Mouse (Mus musculus): Measurements from ENCODE around the gene Mfsd11. TPM values are rescaled to one million over a fixed set of nuclear protein-coding genes. Genes with fewer than 3 reads are reported as not detected.

The Mfsd11 gene
- polyA plus RNA-seq, 1 experiment from 2014 or later = 21.4 TPM

GRCm38 (mm10) chr11:116920746-116921145, 68.5 kb downstream of the Mfsd11 start:
- DNase-seq (ENCODE audit: low spot score) = no peak
- no peak overlapping the region for H3K27ac ChIP-seq (ENCODE audit: low read depth, low read length)
- H3K9me3 ChIP-seq (ENCODE audit: control insufficient read depth, low read length) = no peaks in the 10 kb centered on the region
- H3K9ac ChIP-seq (ENCODE audit: low read depth, low read length) = no peak overlapping the region
- no peak overlapping the region for H3K4me3 ChIP-seq (ENCODE audit: low read depth, low read length)
- ATAC-seq (replicated peaks; ENCODE audit: low FRiP score) = no peak
- peaks cover 74% of the 10 kb centered on the region for H3K27me3 ChIP-seq (replicated peaks; ENCODE audit: control insufficient read depth, insufficient read depth, low read length)
- no peaks in the 10 kb centered on the region for H3K36me3 ChIP-seq (ENCODE audit: control insufficient read depth, insufficient read depth, low read length)
- no peaks in the 10 kb centered on the region for H3K4me1 ChIP-seq (replicated peaks; ENCODE audit: control insufficient read depth, insufficient read depth, low read length)
- 0% methylated on average over 6 of the region's 6 CpGs for WGBS
- no peak overlapping the region for H3K4me2 ChIP-seq

GRCm38 (mm10) chr11:116922058-116922457, 69.8 kb downstream of the Mfsd11 start:
- ATAC-seq (replicated peaks; ENCODE audit: low FRiP score) = no peak
- no peak overlapping the region for H3K4me2 ChIP-seq
- 41% methylated on average over 7 of the region's 7 CpGs for WGBS
- DNase-seq (ENCODE audit: low spot score) = no peak
- H3K4me3 ChIP-seq (ENCODE audit: low read depth, low read length) = no peak overlapping the region
- no peak overlapping the region for H3K27ac ChIP-seq (ENCODE audit: low read depth, low read length)
- H3K4me1 ChIP-seq (replicated peaks; ENCODE audit: control insufficient read depth, insufficient read depth, low read length) = no peaks in the 10 kb centered on the region
- H3K9ac ChIP-seq (ENCODE audit: low read depth, low read length) = no peak overlapping the region
- peaks cover 61% of the 10 kb centered on the region for H3K27me3 ChIP-seq (replicated peaks; ENCODE audit: control insufficient read depth, insufficient read depth, low read length)
- H3K36me3 ChIP-seq (ENCODE audit: control insufficient read depth, insufficient read depth, low read length) = no peaks in the 10 kb centered on the region
- no peaks in the 10 kb centered on the region for H3K9me3 ChIP-seq (ENCODE audit: control insufficient read depth, low read length)

Other genes starting within 250 kb of the Mfsd11 start
- gene Rhbdf2, start 225.4 kb upstream of the Mfsd11 start, polyA plus RNA-seq (2014; fragmentation: Nextera tagmentation; extraction: Ambion mirVana) = 9.9 and 10.6 TPM in 2 replicates
- 0.62 and 0.74 TPM in 2 replicates for gene Prcd, start 198.9 kb upstream of the Mfsd11 start, polyA plus RNA-seq (2014; fragmentation: Nextera tagmentation; extraction: Ambion mirVana)
- gene Cygb, start 198.1 kb upstream of the Mfsd11 start, polyA plus RNA-seq (2014; fragmentation: Nextera tagmentation; extraction: Ambion mirVana) = 2.0 and 2.5 TPM in 2 replicates
- gene St6galnac1, start 76.9 kb upstream of the Mfsd11 start, polyA plus RNA-seq (2014; fragmentation: Nextera tagmentation; extraction: Ambion mirVana) = not detected in 2 replicates
- 8.4 and 9.3 TPM in 2 replicates for gene Mxra7, start 24.4 kb upstream of the Mfsd11 start, polyA plus RNA-seq (2014; fragmentation: Nextera tagmentation; extraction: Ambion mirVana)
- 65.1 and 73.9 TPM in 2 replicates for gene Mettl23, start 9.2 kb upstream of the Mfsd11 start, polyA plus RNA-seq (2014; fragmentation: Nextera tagmentation; extraction: Ambion mirVana)
- gene Jmjd6, start 9.0 kb upstream of the Mfsd11 start, polyA plus RNA-seq (2014; fragmentation: Nextera tagmentation; extraction: Ambion mirVana) = 93.1 and 102 TPM in 2 replicates
- 931 and 939 TPM in 2 replicates for gene Srsf2, start 654 bp downstream of the Mfsd11 start, polyA plus RNA-seq (2014; fragmentation: Nextera tagmentation; extraction: Ambion mirVana)
- gene Mgat5b, start 66.4 kb downstream of the Mfsd11 start, polyA plus RNA-seq (2014; fragmentation: Nextera tagmentation; extraction: Ambion mirVana) = 0.27 and 0.39 TPM in 2 replicates

Data from liver, embryonic 11.5 days (tissue).